Mouse (Mus musculus): Measurements from ENCODE around the gene Btbd9. TPM values are rescaled to one million over a fixed set of nuclear protein-coding genes. Genes with fewer than 3 reads are reported as not detected.

Gene Btbd9
- polyA plus RNA-seq, 1 experiment, result 21.6 TPM

DNA sequence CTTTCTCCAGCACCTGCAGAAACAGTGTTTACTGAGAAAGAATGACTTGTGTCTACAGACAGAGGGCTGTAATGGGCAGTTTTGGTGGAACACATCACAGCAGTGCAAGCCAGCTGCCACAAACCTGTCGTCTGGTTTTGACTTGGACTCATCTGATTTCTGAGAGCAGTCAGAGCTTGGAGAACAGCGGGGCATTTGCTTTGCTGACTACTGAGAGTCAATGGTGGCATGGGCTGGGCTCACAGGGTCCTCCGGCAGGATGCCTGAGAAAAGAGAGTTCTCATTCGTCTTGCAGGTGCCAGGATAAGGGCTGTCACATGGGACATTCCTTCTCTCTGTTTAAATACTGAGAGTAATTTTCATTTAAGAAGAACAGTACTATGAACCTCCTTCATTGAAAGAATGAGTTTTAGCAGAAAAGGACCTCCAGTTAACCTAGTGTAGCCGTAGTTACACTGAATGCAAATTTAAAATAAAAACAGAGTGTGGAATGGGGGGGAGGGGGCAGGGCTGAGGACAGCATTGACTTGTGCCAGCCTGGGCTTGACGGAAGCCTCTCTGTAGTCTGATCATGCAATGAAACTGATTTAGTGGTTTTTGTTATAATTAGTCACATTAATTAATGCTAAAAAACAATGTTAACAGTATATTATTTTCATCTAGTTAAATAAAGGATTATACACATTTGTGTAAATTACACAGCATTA, 122.0 kb downstream of the Btbd9 start:
- Histone ChIP-seq H3K9me3 (replicated peaks; ENCODE audit: control insufficient read depth, insufficient read depth, low read length, poor library complexity, severe bottlenecking) (no peaks in the 10 kb centered on the region), H3K9ac (ENCODE audit: low read depth, poor library complexity, severe bottlenecking) (no peak overlapping the region), H3K27me3 (ENCODE audit: control insufficient read depth, insufficient read depth, low read length, poor library complexity, severe bottlenecking) (no peaks in the 10 kb centered on the region), H3K36me3 (ENCODE audit: control insufficient read depth, insufficient read depth, low read length, poor library complexity, severe bottlenecking) (no peaks in the 10 kb centered on the region), H3K4me1 (ENCODE audit: control insufficient read depth, insufficient read depth, low read length) (no peaks in the 10 kb centered on the region), H3K4me3 (ENCODE audit: low read depth, low read length) (no peak overlapping the region), H3K27ac (ENCODE audit: insufficient read depth, low read length) (no peak overlapping the region)
- TF ChIP-seq POLR2A (IDR thresholded peaks at IDR 0.05; ENCODE audit: insufficient read depth, low read length), result no peak
- TF ChIP-seq CTCF (IDR thresholded peaks at IDR 0.05; ENCODE audit: low read depth, low read length), result no peak
- TF ChIP-seq EP300 (IDR thresholded peaks at IDR 0.05; ENCODE audit: insufficient read depth, low read depth, low read length), result no peak

DNA sequence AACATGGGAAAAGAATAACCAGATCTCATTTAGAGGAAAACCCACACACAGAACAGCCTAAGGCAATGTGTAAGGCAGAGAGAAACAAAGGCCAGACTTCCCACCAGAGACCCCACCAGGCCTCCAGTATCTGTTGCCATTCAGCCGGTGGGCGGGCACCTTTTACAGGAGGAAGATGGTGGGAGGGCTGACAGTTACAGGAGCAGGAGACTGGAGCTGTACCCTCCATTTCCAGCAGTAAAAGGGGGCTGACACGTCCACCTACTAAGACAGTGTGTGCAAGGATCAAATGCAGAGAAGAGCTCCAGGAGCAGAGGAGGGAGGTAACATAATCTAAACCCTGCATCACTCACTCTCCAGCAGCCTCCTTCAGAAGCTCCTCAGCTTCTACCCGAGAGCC, 123.0 kb downstream of the Btbd9 start:
- no peaks in the 10 kb centered on the region for H3K36me3 ChIP-seq (ENCODE audit: control insufficient read depth, insufficient read depth, low read length, poor library complexity, severe bottlenecking)
- H3K9me3 ChIP-seq (replicated peaks; ENCODE audit: control insufficient read depth, insufficient read depth, low read length, poor library complexity, severe bottlenecking), result no peaks in the 10 kb centered on the region

DNA sequence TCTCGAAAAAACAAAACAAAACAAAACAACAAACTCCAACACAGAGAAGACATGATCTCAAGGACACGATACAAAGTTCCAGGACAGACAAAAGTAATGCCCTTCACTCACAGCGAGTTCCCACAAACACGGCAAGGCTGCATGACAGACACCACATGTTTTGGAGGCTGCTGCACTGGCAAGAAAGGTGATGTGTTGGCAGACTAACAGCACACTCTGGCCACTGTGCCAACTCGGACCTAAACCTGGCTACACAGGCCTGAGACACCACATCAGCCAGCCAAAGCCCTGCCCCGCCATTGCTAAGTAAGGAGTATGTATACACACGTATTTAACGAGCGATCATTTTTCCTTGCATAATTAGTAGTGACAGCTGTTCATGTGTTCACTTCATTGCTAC, 123.9 kb downstream of the Btbd9 start:
- Histone ChIP-seq H3K4me1 (ENCODE audit: control insufficient read depth, insufficient read depth, low read length) (no peaks in the 10 kb centered on the region), H3K9ac (ENCODE audit: low read depth, poor library complexity, severe bottlenecking) (no peak overlapping the region), H3K4me3 (ENCODE audit: low read depth, low read length) (no peak overlapping the region), H3K9me3 (replicated peaks; ENCODE audit: control insufficient read depth, insufficient read depth, low read length, poor library complexity, severe bottlenecking) (no peaks in the 10 kb centered on the region), H3K27ac (ENCODE audit: insufficient read depth, low read length) (no peak overlapping the region), H3K27me3 (ENCODE audit: control insufficient read depth, insufficient read depth, low read length, poor library complexity, severe bottlenecking) (no peaks in the 10 kb centered on the region), H3K36me3 (ENCODE audit: control insufficient read depth, insufficient read depth, low read length, poor library complexity, severe bottlenecking) (no peaks in the 10 kb centered on the region)
- TF ChIP-seq CTCF (IDR thresholded peaks at IDR 0.05; ENCODE audit: low read depth, low read length), result no peak
- no peak for TF ChIP-seq POLR2A (IDR thresholded peaks at IDR 0.05; ENCODE audit: insufficient read depth, low read length)
- no peak for TF ChIP-seq EP300 (IDR thresholded peaks at IDR 0.05; ENCODE audit: insufficient read depth, low read depth, low read length)

More for the DNA sequence above, 123.0 kb downstream of the Btbd9 start:
- Histone ChIP-seq H3K9ac (ENCODE audit: low read depth, poor library complexity, severe bottlenecking) (no peak overlapping the region), H3K27me3 (ENCODE audit: control insufficient read depth, insufficient read depth, low read length, poor library complexity, severe bottlenecking) (no peaks in the 10 kb centered on the region), H3K4me1 (ENCODE audit: control insufficient read depth, insufficient read depth, low read length) (no peaks in the 10 kb centered on the region), H3K27ac (ENCODE audit: insufficient read depth, low read length) (no peak overlapping the region), H3K4me3 (ENCODE audit: low read depth, low read length) (no peak overlapping the region)
- no peak for TF ChIP-seq CTCF (IDR thresholded peaks at IDR 0.05; ENCODE audit: low read depth, low read length)
- TF ChIP-seq POLR2A (IDR thresholded peaks at IDR 0.05; ENCODE audit: insufficient read depth, low read length), result no peak
- TF ChIP-seq EP300 (IDR thresholded peaks at IDR 0.05; ENCODE audit: insufficient read depth, low read depth, low read length), result no peak

DNA sequence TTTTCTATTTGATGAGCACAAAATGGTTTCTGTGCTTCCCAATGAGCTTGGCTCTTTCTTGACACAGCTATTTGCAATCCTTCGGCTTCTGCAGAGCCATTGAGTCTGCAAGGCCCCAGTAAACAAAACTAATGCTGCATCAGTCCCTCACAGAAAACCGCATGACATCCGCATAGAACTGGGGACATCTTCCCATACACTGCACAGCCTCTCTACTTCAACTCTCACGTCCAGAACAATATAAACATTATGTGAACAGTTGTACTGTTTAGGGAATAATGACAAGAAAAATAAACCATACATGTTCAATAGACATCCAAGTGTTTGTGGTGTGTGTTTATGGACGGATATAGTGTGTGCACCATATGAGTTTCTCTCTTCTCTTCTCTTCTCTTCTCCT, 127.7 kb downstream of the Btbd9 start:
- no peaks in the 10 kb centered on the region for H3K27me3 ChIP-seq (ENCODE audit: control insufficient read depth, insufficient read depth, low read length, poor library complexity, severe bottlenecking)
- TF ChIP-seq EP300 (IDR thresholded peaks at IDR 0.05; ENCODE audit: insufficient read depth, low read depth, low read length) (no peak), CTCF (IDR thresholded peaks at IDR 0.05; ENCODE audit: low read depth, low read length) (no peak), POLR2A (IDR thresholded peaks at IDR 0.05; ENCODE audit: insufficient read depth, low read length) (no peak)

DNA sequence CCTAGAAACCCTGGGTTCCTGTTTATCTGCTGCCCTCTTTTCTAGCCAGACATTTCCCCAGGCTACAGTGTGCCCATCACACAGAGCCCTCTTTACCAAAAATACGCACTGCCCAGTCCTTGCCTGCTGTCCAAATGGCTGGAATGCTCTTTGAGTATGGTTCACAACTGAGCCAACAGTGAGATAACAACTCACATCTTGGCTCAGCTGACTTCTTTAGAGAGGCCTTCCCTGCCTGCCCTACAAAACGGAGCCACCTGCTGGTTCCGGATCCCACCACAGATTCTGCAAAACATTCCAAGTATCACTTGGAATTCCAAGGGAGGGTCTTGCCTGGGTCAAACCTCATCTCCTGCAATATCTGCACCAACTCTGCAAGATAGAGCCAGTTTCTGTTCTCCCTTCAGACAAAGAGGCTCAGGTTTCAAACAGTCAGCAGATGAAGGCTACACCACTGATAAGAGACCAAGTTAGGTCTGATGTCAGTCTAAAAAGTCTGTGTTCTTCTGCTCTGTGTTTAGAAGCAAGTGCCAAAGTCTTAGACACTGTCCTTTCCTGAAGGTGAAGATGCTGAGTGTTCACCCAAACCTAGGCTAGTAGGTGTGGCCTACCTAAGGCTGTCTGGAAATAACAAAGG, 130.4 kb downstream of the Btbd9 start:
- Histone ChIP-seq H3K9me3 (replicated peaks; ENCODE audit: control insufficient read depth, insufficient read depth, low read length, poor library complexity, severe bottlenecking) (no peaks in the 10 kb centered on the region), H3K36me3 (ENCODE audit: control insufficient read depth, insufficient read depth, low read length, poor library complexity, severe bottlenecking) (no peaks in the 10 kb centered on the region), H3K27me3 (ENCODE audit: control insufficient read depth, insufficient read depth, low read length, poor library complexity, severe bottlenecking) (no peaks in the 10 kb centered on the region), H3K27ac (ENCODE audit: insufficient read depth, low read length) (no peak overlapping the region), H3K4me3 (ENCODE audit: low read depth, low read length) (no peak overlapping the region), H3K4me1 (ENCODE audit: control insufficient read depth, insufficient read depth, low read length) (no peaks in the 10 kb centered on the region), H3K9ac (ENCODE audit: low read depth, poor library complexity, severe bottlenecking) (no peak overlapping the region)
- TF ChIP-seq POLR2A (IDR thresholded peaks at IDR 0.05; ENCODE audit: insufficient read depth, low read length), result no peak
- no peak for TF ChIP-seq CTCF (IDR thresholded peaks at IDR 0.05; ENCODE audit: low read depth, low read length)
- no peak for TF ChIP-seq EP300 (IDR thresholded peaks at IDR 0.05; ENCODE audit: insufficient read depth, low read depth, low read length)

More for the DNA sequence above, 127.7 kb downstream of the Btbd9 start:
- H3K4me1 ChIP-seq (ENCODE audit: control insufficient read depth, insufficient read depth, low read length), result no peaks in the 10 kb centered on the region
- no peaks in the 10 kb centered on the region for H3K36me3 ChIP-seq (ENCODE audit: control insufficient read depth, insufficient read depth, low read length, poor library complexity, severe bottlenecking)
- no peaks in the 10 kb centered on the region for H3K9me3 ChIP-seq (replicated peaks; ENCODE audit: control insufficient read depth, insufficient read depth, low read length, poor library complexity, severe bottlenecking)
- no peak overlapping the region for H3K9ac ChIP-seq (ENCODE audit: low read depth, poor library complexity, severe bottlenecking)
- no peak overlapping the region for H3K4me3 ChIP-seq (ENCODE audit: low read depth, low read length)
- H3K27ac ChIP-seq (ENCODE audit: insufficient read depth, low read length), result no peak overlapping the region

DNA sequence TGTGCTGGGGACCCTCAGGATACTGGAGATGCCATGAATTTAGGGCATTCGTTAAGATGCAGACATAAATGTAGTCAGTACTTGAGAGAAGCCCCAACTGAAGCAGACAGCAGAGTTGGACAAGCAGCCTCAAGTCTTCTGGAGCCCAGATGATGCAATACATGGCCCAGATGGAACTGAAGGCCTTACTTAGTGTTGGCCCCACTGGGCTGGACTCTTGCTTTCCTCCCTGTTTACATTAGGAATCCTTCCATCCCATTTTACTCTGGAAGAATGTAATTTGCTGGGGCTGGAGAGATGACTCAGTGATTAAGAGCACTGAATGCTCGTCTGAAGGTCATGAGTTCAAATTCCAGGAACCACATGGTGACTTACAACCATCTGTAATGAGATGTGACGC, 136.6 kb downstream of the Btbd9 start:
- H3K27ac ChIP-seq (ENCODE audit: insufficient read depth, low read length), result no peak overlapping the region
- no peak overlapping the region for H3K9ac ChIP-seq (ENCODE audit: low read depth, poor library complexity, severe bottlenecking)
- no peak for TF ChIP-seq POLR2A (IDR thresholded peaks at IDR 0.05; ENCODE audit: insufficient read depth, low read length)
- TF ChIP-seq EP300 (IDR thresholded peaks at IDR 0.05; ENCODE audit: insufficient read depth, low read depth, low read length), result no peak
- no peak for TF ChIP-seq CTCF (IDR thresholded peaks at IDR 0.05; ENCODE audit: low read depth, low read length)
- H3K36me3 ChIP-seq (ENCODE audit: control insufficient read depth, insufficient read depth, low read length, poor library complexity, severe bottlenecking), result no peaks in the 10 kb centered on the region
- H3K4me1 ChIP-seq (ENCODE audit: control insufficient read depth, insufficient read depth, low read length), result no peaks in the 10 kb centered on the region
- no peak overlapping the region for H3K4me3 ChIP-seq (ENCODE audit: low read depth, low read length)
- H3K9me3 ChIP-seq (replicated peaks; ENCODE audit: control insufficient read depth, insufficient read depth, low read length, poor library complexity, severe bottlenecking), result no peaks in the 10 kb centered on the region
- H3K27me3 ChIP-seq (ENCODE audit: control insufficient read depth, insufficient read depth, low read length, poor library complexity, severe bottlenecking), result no peaks in the 10 kb centered on the region
